Mouse (Mus musculus) activated CD4-positive, CD25-positive, alpha-beta regulatory T cell, adult 4 months (primary cell): Measurements from ENCODE around the gene Olfm1. TPM values are rescaled to one million over a fixed set of nuclear protein-coding genes. Genes with fewer than 3 reads are reported as not detected.

Source experiments
- ATAC-seq: one replicate; pipeline ENCODE4 v1.8.0; 2017
- polyA plus RNA-seq, 2 experiments: library from polyadenylated mRNA; unstranded; fragments of 100-300 nt; shearing (Covaris generic); gene quantifications; one replicate each; pipeline ENCODE4 v1.2.1; 2017

Olfm1 gene
- polyA plus RNA-seq, 2 experiments from 2014 or later: 0.17 TPM; not detected in 1

- ATAC-seq: no peak
Observed at GRCm38 (mm10) chr2:28204677-28205466, 12.1 kb downstream of the Olfm1 start.

- no peak for ATAC-seq
Observed at GRCm38 (mm10) chr2:28205467-28205805, 12.6 kb downstream of the Olfm1 start.

GRCm38 (mm10) chr2:28205870-28206421 lies 13.2 kb downstream of the Olfm1 start:
- ATAC-seq: no peak

GRCm38 (mm10) chr2:28206472-28206871 lies 13.7 kb downstream of the Olfm1 start:
- ATAC-seq: no peak

GRCm38 (mm10) chr2:28207200-28207750 lies 14.5 kb downstream of the Olfm1 start:
- ATAC-seq: no peak

- no peak for ATAC-seq
Observed at GRCm38 (mm10) chr2:28208130-28208745, 15.4 kb downstream of the Olfm1 start.

GRCm38 (mm10) chr2:28209211-28209610 lies 16.4 kb downstream of the Olfm1 start:
- no peak for ATAC-seq

- ATAC-seq: no peak
Observed at GRCm38 (mm10) chr2:28209653-28210052, 16.9 kb downstream of the Olfm1 start.

GRCm38 (mm10) chr2:28210273-28210672 lies 17.5 kb downstream of the Olfm1 start:
- no peak for ATAC-seq

GRCm38 (mm10) chr2:28211531-28212281 lies 18.9 kb downstream of the Olfm1 start:
- ATAC-seq: no peak

GRCm38 (mm10) chr2:28212911-28213310 lies 20.1 kb downstream of the Olfm1 start:
- ATAC-seq: no peak

GRCm38 (mm10) chr2:28216211-28216775 lies 23.5 kb downstream of the Olfm1 start:
- no peak for ATAC-seq

- ATAC-seq: no peak
Observed at GRCm38 (mm10) chr2:28217783-28218182, 25.0 kb downstream of the Olfm1 start.

GRCm38 (mm10) chr2:28218651-28219356 lies 26.0 kb downstream of the Olfm1 start:
- ATAC-seq: no peak

GRCm38 (mm10) chr2:28219625-28220024 lies 26.8 kb downstream of the Olfm1 start:
- ATAC-seq: no peak

- no peak for ATAC-seq
Observed at GRCm38 (mm10) chr2:28221803-28222202, 29.0 kb downstream of the Olfm1 start.

- ATAC-seq: no peak
Observed at GRCm38 (mm10) chr2:28224819-28225218, 32.0 kb downstream of the Olfm1 start.

- no peak for ATAC-seq
Observed at GRCm38 (mm10) chr2:28225906-28226305, 33.1 kb downstream of the Olfm1 start.

GRCm38 (mm10) chr2:28226971-28227370 lies 34.2 kb downstream of the Olfm1 start:
- ATAC-seq: no peak

GRCm38 (mm10) chr2:28227589-28228191 lies 34.9 kb downstream of the Olfm1 start:
- ATAC-seq: no peak

- ATAC-seq: no peak
Observed at GRCm38 (mm10) chr2:28228364-28228763, 35.6 kb downstream of the Olfm1 start.
